Mouse (Mus musculus) induced T-regulatory cell, adult 2 months (primary cell): ENCODE results near the gene Arhgef10l.

Experiments
- DNase-seq: peaks from one replicate; pipeline ENCODE4 v3.0.0-alpha.2; 2012; ENCODE audit warnings: low read depth

The Arhgef10l gene

DNA sequence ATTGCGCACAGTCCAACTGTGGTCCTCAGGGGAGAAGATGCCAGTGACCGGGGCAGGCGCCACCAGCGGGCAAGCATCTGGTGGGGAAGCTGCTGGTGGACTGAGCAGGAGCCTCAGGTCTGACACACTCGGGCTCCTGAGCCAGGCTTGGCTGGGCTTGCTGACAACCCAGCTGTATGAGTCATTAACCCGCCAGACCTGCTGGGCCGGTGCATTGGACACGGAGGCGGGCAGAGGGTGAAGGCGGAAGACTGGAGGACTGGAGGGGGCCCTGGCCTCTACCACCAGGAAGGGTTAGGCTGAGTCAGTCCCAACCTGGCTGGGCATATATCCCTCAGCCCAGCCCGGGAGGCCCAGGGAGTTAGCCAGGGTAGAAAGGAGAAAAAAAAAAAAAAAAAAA lies at the start of gene Arhgef10l:
Arhgef10l (minus strand) TSS at position 253 of the 400 bp plus-strand sequence.
- no peak for DNase-seq

DNA sequence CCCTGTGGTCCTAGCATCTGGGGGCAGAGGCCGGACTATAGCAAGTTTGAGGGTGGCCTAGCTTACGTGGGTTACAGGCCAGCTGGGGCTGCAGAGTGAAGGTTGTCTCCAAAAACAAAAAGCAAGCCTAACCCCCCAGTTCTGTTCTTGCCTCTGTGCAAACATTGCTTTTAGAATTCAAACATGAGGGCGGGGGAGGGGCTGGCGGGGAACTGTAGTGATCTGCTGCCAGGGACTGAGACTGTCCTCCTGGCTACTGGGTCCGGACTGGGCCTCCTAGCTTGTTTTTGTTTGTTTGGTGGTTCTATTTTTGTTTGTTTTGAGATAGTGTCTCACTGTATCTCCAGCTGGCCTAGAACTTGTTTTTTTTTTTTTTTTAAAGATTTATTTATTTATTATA lies 48.8 kb upstream of the Arhgef10l start:
- DNase-seq: no peak

DNA sequence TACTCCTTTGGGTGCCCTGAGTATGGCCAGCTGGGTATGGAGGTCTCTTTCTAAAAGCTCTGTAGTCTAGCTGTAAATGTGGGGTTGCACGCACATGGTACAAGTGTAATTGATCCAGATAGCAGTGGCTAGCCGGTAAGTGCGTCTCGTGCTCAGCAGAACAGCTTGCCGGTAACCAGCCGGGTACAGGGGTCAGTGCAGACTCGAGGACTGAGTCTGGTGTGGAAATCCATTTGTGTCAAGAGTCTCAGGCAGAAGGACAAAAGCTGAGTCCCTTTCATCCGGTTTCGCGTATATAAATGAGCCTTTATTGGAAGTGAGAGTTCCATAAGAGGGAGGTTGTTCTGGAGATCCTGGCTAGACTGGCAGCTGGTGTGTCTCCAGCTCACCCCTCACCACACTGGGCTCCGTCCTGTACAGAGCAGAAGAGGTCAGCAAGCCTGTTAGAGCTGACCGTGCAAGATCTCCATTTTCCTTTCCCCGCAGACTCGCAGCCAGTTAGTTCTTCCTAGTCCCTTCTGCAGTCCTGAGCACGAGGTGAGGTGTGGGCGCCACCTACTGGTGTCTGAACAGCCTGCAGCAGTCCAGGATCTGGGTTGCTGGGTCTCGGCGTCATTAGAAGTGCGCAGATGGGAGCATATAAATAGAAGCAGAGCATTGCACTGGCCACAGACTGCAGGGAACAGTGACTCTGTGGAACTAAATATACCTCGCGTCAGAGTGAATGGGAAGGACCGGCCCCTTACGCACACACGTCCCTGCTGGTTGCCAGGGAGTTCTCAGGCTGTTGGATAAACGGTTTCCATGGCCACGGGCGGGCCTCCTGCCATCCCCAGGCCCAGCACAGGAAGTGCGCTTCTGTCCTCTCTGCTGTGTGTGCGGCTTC lies 47.9 kb upstream of the Arhgef10l start:
- peak; percentile 86 for DNase-seq

DNA sequence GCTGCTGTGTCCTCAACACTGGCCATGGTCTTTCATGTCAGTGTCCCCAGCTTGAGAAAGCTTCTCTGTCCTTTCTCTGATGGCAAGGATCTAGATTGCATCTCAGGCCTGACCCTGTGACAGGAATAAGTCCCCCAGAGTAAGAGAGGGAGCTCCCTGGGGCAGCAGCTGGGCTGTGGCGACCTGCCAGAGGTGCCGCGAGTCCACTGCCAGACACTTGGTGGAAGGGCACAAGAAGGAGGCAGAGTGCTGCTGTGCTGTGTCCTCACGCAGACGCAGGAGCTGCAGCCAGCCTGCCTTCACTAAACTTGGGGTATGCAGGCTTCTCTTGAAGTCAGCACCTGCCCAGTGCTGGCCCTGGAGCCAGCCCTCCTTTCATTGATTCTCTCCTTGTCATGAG lies 45.5 kb upstream of the Arhgef10l start:
- no peak for DNase-seq

DNA sequence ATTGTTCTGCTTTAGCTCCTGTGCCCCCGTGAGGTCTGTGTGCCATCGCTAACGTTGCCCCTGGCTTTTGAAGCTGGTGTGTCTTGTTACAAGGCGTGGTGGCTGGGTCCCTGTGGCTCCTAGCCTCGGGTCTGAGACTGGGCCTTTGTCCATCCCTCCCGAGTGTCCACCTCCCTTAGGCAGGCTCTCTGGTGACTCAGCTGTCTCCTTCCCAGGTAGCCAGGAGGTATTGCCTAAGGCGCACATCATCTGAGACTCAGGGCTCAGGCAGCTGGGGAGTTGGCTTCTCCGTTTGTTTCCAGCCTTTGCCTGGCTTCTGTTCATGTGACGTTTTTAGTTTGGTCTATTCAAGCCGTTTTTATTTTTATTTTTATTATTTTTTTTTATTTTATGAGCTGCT lies 45.0 kb upstream of the Arhgef10l start:
- DNase-seq: no peak

DNA sequence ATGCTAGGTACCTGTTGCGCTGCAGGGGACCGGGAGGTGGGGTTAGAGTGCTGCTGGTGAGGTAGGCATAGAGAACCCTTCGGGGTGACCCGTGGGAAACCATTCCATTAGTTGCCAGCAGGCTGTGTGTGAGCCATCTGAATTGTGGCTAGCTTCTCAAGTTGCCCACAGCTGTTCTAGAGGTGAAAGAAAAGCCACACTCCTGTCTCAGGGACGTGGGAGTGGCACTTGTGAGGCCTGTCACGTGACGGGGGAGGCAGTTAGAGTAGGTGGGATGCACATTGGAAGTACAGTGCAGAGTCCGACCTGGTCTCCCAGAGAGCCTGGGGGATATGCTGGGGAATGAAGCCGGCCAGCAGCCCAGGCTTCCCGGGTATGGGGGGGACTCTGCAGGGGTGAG lies 43.8 kb upstream of the Arhgef10l start:
- no peak for DNase-seq

DNA sequence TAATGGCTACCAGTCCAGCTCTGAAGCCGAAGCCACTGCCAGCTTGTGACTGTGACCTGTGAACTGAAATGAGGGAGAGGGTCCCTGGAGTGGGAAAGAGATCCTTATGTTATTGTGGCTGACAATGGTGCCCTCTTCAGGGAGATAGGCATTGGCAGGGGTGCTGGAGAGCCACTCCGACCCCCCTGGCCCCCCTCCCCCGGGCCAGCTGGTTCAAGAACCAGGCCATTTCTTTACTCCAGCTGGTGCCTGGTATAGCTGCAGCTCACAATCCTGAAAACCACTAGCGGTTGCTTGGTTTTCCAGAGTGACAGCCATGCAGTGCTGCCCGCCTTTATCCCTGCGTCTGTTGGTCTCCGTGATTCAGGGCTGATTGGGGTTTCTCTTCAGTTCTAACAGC lies 43.3 kb upstream of the Arhgef10l start:
- DNase-seq: no peak

DNA sequence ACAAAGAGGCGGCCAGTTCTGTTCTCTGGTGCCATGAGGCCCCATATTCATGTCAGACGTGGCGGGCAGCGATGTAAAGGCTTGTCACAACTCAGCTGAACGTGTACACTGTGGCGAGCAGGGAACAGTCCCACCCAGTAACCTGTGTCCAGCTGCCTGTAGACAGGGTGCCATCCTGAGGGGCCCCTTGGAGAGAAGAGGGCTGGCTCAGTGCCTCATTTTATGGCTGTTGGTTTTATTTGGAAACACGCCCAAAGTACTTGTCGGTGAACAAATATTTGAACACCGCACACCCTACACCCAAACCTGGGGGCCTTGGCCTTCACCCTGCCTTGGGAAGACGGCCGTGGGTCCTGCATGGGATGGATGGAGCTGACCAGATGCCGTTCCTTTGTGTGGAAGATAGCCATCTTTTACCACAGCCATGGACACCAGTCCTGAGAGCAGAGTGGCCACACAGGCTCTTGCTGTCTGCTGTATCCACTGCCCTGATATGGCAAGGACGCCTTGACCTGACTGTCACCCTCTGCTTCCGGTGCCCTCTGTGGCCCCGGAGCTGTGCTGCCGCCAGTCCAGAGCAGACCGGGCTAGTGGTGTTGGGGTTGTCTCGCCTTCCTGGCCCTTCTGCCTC lies 42.6 kb upstream of the Arhgef10l start:
- DNase-seq: no peak

DNA sequence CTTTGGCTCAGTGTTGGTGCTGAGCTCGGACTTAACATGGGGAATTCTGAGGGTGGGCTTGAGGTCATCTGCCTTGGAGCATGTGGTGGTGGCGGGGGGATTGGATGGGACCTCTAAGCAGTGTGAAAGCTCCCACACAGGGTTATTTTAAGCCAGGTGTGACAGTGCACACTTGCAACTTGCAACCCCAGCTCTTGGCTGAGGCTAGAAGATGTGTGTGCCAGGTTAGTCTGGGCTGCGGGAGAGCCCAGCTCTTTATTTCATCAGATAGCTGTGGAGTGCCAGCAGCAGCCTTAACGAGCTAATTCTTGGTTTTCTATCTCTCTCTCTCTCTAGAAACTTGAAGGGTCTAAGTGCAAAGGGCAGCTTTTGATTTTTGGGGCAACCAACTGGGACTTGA lies 41.8 kb upstream of the Arhgef10l start:
- DNase-seq: no peak

DNA sequence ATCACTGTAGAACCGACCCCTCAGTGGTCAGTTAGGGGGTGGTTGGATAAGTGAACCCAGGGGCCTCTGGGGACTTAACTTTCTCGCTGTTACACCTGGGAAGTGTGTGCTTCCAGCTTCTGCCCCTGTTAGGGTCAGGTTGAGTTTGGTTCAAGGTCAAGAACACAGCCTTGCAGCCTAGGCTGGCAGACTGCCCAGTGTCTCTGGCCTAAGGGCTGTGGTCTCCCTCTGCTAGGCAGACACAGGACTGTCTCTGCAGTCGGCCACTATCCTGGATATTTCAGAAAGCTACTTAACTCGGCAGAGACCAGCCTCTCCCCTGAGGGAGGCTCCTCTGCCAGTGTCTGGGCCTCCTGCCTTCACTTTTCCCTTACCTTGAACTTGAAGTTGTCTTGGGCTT lies 38.4 kb upstream of the Arhgef10l start:
- DNase-seq: no peak

DNA sequence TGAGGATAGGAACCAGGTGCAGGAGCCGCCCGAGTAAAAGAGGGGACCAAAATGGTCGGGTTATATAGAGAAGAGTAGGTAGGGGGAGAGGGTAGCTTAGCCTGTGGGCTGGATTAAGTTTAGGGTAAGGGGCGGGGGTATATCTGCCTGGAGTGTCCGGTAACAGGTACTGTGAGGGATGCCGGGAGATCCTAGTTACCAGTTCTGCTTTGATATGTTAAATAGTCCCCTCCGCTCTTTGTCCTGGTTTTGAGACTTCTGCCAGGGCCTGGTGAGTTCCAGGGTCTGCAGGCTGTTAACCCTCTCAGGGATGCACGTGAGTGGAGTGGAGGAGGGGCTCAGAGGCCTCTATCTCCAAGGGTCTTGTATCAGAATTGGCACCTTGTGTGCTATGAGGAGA lies 37.8 kb upstream of the Arhgef10l start:
- no peak for DNase-seq

DNA sequence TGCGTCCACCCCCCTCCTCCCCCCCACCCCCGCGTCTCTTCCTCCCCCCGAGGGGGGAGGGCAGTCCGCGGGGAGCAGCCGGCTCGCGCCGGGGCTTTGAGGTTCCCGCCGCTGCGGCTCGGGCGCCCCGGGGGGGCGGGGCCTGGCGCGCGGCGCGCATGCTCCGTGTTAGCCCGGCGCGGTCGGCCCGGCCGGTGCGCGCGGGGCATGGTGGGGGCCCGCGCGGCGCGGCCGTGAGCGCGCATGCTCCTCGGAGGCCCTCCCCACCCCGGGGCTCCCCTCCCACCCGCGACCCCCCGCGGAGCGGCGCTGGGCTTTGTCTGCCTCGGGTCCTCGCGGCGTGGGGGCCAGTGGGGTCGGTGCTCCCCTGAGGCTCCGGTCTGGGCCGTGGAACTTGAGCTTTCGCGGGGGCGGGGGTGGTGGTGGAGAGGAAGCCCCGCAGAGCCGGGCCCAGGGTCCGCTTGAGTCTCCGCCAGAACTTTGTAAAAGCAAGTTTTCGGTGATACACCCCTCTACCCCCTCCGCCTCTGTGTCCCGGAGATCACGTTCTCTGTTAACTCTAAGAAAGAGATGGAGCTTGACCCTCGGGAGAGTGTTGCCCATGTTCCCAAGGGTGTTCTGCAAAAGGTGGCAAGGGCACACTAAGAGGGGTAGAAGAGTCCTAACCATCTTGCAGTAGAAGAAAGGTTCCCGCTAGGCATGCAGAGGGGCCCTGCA lies 37.0 kb upstream of the Arhgef10l start:
- peak; percentile 88 for DNase-seq

DNA sequence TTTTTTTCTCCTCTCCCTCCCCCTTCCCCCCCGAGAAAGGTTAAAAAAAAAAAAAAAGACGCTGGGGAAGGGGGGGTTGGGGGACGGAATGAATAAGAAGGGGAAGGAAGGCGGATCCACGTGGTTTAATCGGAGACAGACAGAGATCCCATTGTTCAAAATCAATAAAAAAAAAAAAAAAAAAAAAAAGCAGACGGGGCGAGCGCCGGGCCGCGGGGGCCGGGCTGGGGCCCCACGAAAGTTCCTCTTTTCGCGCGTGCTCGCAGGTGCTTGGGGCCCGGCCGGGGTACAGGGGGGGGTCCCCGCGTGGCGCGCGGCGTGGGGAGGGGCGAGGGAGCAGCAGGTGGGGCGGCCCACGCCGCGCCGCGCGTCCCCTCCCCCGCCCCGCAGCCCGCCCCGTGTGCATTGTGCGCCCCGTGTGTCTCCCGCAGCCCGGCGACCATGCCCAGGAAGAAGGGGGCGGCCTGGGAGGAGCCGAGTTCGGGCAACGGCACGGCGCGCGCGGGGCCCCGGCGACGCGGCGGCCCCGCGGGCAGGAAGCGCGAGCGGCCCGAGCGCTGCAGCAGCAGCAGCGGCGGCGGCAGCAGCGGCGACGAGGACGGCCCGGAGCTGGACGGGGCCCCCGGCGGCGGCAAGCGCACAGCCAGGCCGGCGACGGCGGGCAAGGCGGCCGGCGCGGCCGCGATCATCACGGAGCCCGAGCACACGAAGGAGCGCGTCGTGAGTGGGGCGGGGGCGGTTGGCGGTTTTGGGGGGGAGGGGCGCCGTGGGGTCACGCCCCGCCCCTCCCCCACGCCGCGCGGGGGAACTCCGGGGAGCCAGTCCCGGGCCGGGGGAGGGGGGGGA lies 36.1 kb upstream of the Arhgef10l start:
- DNase-seq: peak; percentile 80

DNA sequence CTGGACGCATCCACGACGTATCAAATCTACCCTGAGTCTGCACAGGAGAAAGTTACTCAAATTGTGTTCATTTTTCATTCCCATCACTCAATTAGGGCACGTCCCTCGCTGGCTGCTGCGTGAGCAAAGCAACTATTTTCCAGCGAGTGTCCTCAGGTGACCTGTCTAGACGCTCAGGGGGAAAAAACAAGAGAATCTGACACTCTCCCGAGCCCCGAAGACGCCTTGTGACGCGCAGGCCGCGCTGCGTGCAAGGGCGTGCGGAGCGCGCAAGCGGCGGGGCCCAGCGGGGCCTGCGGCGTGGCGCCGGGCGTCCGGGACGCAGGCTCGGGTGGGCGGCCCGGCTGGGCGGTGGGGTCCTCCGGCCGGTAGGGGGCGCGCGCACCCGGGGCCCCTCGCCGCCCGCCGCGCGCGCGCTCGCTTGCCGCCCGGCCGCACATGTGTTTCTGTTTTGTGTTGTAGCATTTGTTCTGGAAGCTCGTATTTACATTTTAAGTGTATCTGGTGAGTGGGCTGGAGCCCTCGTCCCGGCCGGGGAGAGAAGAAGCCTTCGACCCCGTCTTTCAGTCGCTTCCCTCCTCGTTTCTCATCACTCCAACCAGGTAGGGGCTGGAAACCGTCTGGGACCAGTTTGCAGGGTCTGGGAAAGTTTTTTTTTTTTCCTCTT lies 35.4 kb upstream of the Arhgef10l start:
- DNase-seq: peak; percentile 88

DNA sequence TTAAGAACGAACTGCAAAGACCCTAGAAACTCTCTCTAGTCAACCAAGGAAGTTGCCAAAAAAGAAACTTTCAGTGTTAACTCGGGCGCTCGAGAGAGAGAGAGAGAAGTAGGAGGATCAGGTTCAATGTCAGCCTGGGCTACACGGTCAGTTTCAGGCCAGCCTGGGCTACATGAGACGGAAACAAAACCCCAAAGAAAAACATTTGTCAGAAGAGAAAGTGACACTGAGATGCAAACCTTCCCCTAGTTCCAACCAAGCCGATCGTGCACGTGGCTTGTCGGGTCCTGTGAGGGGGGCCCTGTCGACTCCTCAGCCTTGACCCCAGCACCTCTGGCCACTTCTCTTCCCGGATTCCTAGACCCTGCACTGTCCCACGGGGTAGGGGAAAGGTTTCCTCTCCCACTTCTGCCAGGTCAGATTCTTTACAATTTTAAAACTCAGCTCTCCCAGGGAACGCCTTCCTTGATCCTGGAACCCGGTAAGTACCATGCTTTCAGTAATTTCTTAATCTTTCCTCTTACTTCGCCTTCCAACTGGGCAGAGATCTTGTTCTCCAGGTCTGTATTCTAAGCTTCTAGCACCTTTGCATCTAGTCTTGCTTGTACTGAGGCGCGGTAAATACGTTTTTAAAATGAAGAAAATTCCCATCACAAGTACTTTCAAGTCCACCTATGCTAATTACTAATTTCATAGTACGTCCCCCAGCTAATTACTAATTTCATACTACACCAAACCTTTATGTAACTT lies 34.6 kb upstream of the Arhgef10l start, which contains the start of gene Rcc2:
Rcc2 (plus strand) TSS at position 273 of the 750 bp plus-strand sequence.
- no peak for DNase-seq

DNA sequence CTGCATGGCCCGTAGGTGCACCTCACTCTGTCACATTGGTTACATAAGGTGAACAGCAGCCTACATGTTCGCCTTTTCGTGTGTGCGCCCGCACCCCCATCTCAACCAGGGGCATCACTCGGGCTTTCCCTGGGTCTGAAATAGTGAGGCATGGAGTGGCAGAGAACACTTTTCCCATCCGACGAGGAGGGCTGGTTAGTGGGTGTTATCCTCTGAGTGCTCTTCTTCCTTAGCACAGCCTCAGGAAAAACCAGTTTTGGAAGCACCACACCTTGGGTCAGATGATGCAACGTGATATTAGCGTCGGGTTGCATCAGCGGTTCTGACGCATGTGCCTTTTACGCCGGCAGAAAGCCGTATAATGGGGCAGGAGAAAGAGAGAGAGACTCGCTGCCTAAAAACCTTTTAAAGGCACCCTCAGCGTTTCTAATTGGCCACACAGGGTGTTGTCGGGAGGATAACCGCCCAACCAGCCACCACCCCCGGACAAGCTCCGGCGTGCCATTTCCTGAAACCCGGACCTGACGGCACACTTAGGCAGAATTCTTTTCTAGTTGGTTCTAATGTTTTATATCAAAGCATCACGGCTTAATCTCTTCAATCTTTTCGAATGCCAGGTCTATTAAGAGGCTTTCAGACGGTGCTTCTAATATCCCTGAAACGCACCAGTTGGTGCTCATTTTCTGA lies 33.8 kb upstream of the Arhgef10l start:
- peak; percentile 89 for DNase-seq

DNA sequence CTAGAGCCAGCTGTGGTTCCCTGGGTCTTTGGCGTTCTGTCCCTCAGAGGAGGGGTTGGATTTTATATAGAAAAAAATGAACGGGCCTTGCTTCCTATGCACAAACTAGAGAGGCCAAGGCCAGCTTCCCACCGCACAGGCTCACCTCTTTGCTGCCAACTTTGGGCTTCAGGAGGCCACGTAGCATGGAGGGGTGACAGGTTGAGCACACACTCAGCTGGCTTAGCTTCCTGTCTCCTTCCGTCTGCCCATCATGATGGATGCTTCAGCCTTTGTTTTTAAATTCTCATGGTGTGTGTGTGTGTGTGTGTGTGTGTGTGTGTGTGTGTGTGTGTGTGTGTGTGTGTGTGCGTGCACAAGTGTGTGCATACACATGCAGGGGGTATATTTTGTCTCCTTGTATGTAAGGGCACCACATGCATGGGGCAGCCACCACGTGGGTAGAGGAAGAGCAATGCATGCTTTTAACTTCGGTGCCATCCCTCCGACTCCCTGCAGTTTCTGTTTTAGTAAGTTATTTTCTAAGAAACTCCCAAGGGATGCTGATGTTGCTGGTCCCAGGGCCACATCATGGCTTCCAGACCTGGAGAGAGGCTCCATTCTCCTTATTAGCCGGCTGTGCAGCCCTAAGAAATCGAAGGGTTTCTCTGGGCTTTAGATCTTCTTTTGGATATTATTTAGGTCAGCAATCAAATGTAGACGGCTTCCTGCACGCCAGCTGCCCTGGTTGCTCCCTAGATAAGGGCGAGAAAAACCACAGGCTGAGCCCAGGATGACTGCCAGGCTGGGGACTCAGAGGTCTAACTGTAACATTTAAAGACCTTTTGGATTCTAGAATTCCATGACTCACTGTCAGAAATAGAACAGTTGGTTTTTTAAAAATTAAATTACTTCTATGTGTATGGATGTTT lies 30.1 kb upstream of the Arhgef10l start:
- no peak for DNase-seq

DNA sequence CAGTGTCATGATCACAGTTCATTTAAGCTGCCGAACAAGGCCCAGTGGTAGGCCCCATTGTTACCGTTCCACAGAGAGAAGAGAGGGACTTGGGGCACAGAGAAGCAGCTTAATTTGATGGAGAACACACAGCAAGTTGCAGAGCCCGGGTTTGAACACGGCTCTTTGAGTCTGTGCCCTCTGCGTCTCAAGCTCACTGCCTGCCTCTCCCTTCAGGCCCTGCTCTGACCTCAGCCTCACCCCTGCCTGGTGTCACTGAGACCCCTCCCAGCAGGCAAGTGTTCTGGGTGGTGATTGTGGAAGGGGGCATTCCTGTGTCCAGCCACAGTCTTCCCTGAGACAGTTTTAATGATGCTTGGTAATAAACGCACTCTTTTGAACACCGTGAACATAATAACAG lies 29.3 kb upstream of the Arhgef10l start:
- no peak for DNase-seq

DNA sequence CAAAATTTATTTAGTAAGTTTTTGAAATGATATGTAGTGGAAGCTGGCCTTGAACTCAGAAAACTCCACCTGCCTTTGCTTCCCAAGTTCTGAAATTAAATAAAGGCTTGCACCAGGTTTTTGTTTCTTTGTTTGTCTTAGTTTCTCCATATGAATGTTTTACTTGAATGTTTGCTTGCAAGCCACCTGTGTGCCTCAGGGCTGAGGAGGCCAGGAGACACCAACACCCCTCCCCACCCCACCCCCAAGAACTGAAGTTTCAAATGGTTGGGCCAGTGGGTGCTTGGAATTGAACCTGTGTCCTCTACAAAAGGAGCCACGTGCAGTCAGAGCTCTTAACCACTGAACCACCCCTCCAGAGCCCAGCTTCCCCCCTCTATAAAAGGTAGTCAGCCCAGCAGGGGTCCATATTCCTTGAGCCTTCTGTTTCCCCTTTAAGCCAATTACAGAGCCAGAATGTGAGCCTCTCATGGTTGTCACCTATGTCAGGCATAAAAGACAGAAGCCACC lies 28.8 kb upstream of the Arhgef10l start:
- no peak for DNase-seq
